In genomic region chr14:75565534-75566140, GRCm38 (mm10) we compare ENCODE assay signal across 11 mouse cellular contexts. TPM values are rescaled to one million over a fixed set of nuclear protein-coding genes. Genes with fewer than 3 reads are reported as not detected.
DNase-seq lines count a peak whose midpoint lies in the region; ATAC-seq and TF ChIP-seq lines count a peak whose summit lies in the region.
"Had no signal": no experiment of that assay in that cellular context is flagged by ENCODE, and none has a peak within 500 bp of the region (broad histone marks: within the 10 kb centered on the region; RNA-seq: fewer than 3 reads in every experiment).

No protein-coding gene starts in this region.

- peak; percentile 92 to 95 for DNase-seq in cerebellum, postnatal 25 days
- DNase-seq in heart, postnatal 14 days = peak; percentile 60
- DNase-seq in layer of hippocampus, adult 2 months (ENCODE audit: low spot score in 2 of 2) = peak; percentile 43 to 66
- DNase-seq in mesoderm, embryonic 11.5 days (ENCODE audit: low read depth, low spot score) = peak; percentile 26
- DNase-seq in spleen, adult 12 weeks (ENCODE audit: low spot score) = no peak

- H3K27ac ChIP-seq in intestine, postnatal 0 days (ENCODE audit: low read depth, low read length) = no peak overlapping the region
- H3K27ac ChIP-seq in intestine, embryonic 15.5 days = no peak overlapping the region
- peak overlapping the region; percentile 30 for H3K27ac ChIP-seq in layer of hippocampus, adult 2 months
- H3K27ac ChIP-seq in stomach, embryonic 14.5 days (ENCODE audit: low read length) = no peak overlapping the region

- no peak for ATAC-seq in intestine, postnatal 0 days
- no peak for ATAC-seq in intestine, embryonic 15.5 days
- peak; percentile 53; the same call in 1 of the 2 replicates for ATAC-seq in stomach, embryonic 14.5 days (ENCODE audit: insufficient number of reproducible peaks, insufficient read depth, low FRiP score, low read depth)

- no peaks in the 10 kb centered on the region for H3K36me3 ChIP-seq in intestine, postnatal 0 days (ENCODE audit: control insufficient read depth, insufficient read depth)
- no peaks in the 10 kb centered on the region for H3K36me3 ChIP-seq in intestine, embryonic 15.5 days
- H3K36me3 ChIP-seq in stomach, embryonic 14.5 days (ENCODE audit: control insufficient read depth, insufficient read depth, low read length) = no peaks in the 10 kb centered on the region

- H3K27me3 ChIP-seq in intestine, postnatal 0 days (replicated peaks; ENCODE audit: control insufficient read depth, insufficient read depth, low read length) = 0 out of 2 replicates have a peak, but pooled peaks cover 3% of the 10 kb centered on the region
- no peaks in the 10 kb centered on the region for H3K27me3 ChIP-seq in intestine, embryonic 15.5 days (replicated peaks)
- H3K27me3 ChIP-seq in stomach, embryonic 14.5 days (ENCODE audit: control insufficient read depth, insufficient read depth, low read length) = no peaks in the 10 kb centered on the region
- H3K27me3 ChIP-seq: CH12.LX had no signal

- WGBS in intestine, postnatal 0 days = 76% methylated on average over 14 of the region's 14 CpGs
- 73% methylated on average over 14 of the region's 14 CpGs for WGBS in intestine, embryonic 15.5 days
- WGBS in stomach, embryonic 14.5 days = 67% methylated on average over 14 of the region's 14 CpGs

- no peaks in the 10 kb centered on the region for H3K4me1 ChIP-seq in intestine, postnatal 0 days (replicated peaks; ENCODE audit: control insufficient read depth, insufficient read depth, low read length)
- H3K4me1 ChIP-seq in intestine, embryonic 15.5 days (replicated peaks) = no peaks in the 10 kb centered on the region
- H3K4me1 ChIP-seq in stomach, embryonic 14.5 days (ENCODE audit: control insufficient read depth, insufficient read depth, low read length) = no peaks in the 10 kb centered on the region

- peak; percentile 35; the same call in 1 of the 2 replicates for TF ChIP-seq CTCF in intestine, postnatal 0 days (IDR thresholded peaks at IDR 0.05; ENCODE audit: low read depth)
- peak; percentile 32 for TF ChIP-seq CTCF in layer of hippocampus, adult 2 months (conservative IDR thresholded peaks at IDR 0.05)

- H3K9me3 ChIP-seq in intestine, postnatal 0 days (ENCODE audit: control insufficient read depth) = no peaks in the 10 kb centered on the region
- no peaks in the 10 kb centered on the region for H3K9me3 ChIP-seq in intestine, embryonic 15.5 days
- no peaks in the 10 kb centered on the region for H3K9me3 ChIP-seq in stomach, embryonic 14.5 days (ENCODE audit: control insufficient read depth, low read depth, low read length)

- intact Hi-C loops in heart, postnatal 14 days (cut with DNase I) = no loop called here

- no peak overlapping the region for H3K4me3 ChIP-seq in intestine, postnatal 0 days (ENCODE audit: low read depth, low read length)
- no peak overlapping the region for H3K4me3 ChIP-seq in intestine, embryonic 15.5 days (replicated peaks)
- H3K4me3 ChIP-seq in layer of hippocampus, adult 2 months = no peak overlapping the region
- H3K4me3 ChIP-seq in stomach, embryonic 14.5 days (ENCODE audit: low read depth, low read length) = no peak overlapping the region

- H3K9ac ChIP-seq in intestine, postnatal 0 days (ENCODE audit: low read depth, low read length) = no peak overlapping the region
- H3K9ac ChIP-seq in intestine, embryonic 15.5 days = no peak overlapping the region
- no peak overlapping the region for H3K9ac ChIP-seq in stomach, embryonic 14.5 days (replicated peaks; ENCODE audit: low read depth, low read length)

- H3K4me2 ChIP-seq in intestine, postnatal 0 days (replicated peaks; ENCODE audit: low read depth) = no peak overlapping the region
- no peak overlapping the region for H3K4me2 ChIP-seq in intestine, embryonic 15.5 days (replicated peaks)
- H3K4me2 ChIP-seq in stomach, embryonic 14.5 days (replicated peaks; ENCODE audit: low read depth, low read length) = no peak overlapping the region

RNA-seq across cellular contexts. Expression of gene Spert, which starts 27.3 kb away (rescaled TPM):
- polyA plus RNA-seq in intestine, postnatal 0 days (2015; fragmentation: Nextera tagmentation; extraction: Ambion mirVana) = not detected in 2 replicates
- polyA plus RNA-seq in intestine, embryonic 15.5 days (2015; fragmentation: Nextera tagmentation; extraction: Ambion mirVana) = not detected in 2 replicates
- not detected for total RNA-seq in heart, postnatal 14 days (2021)
- not detected for total RNA-seq in layer of hippocampus, adult 2 months (2021)
- polyA plus RNA-seq in stomach, embryonic 14.5 days (2014; fragmentation: Nextera tagmentation; extraction: Ambion mirVana) = not detected in 2 replicates
- total RNA-seq: CH12.LX had no signal
- polyA plus RNA-seq: cortical plate, adult 2 months; limb, embryonic 14.5 days had no signal
